Mouse (Mus musculus): ENCODE measurements around the gene Rpl10l. TPM values are rescaled to one million over a fixed set of nuclear protein-coding genes. Genes with fewer than 3 reads are reported as not detected.

Gene Rpl10l
- total and polyA plus RNA-seq, 3 experiments = not detected

DNA sequence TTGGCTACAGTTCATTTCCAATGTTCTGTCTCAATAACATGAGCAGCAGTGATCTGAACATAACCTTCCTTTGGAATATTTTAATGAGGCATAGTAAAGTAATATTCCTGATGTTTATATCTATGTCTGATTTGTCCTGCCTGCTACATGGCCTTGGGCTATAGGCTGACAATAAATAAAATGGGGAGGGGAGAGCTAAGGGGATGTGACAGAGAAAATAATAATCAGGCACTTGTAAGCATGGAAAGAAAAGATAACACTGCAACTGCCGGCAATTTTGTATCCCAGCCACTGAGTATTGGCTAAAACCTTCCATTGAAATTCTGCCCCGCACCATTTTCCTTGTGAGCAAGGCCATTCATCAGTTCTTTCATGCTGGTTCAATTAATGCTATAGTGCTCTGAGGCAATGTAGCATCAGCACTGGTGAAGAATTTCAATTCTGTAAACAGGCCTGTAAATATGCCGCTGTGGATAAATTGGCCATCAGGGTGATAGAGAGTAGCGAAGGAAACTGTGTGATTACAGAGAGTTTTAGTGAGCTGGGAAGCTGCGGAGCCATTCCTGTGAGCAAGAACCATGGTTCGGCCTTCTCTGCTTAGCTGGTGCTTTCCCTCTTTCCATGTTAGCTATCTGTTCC lies 38.6 kb downstream of the Rpl10l start:
- in situ Hi-C loops (cut with MboI; ENCODE audit: low pct_ligation_motif_present, low pct_unique_long_range_greater_than_20kb, low sequenced_read_pairs) = no loop called here
- Histone ChIP-seq H3K27me3 (replicated peaks) (no peaks in the 10 kb centered on the region), H3K4me2 (ENCODE audit: insufficient read depth, low read depth, poor library complexity, severe bottlenecking) (no peak overlapping the region), H3K4me3 (replicated peaks in 1 of 3; ENCODE audit: low read depth in 2 of 3, low read length in 2 of 3, poor library complexity in 1 of 3) (no peak overlapping the region), H3K79me2 (replicated peaks; ENCODE audit: control insufficient read depth, extremely low read depth, insufficient read depth, poor library complexity, severe bottlenecking) (no peaks in the 10 kb centered on the region), H3K27ac (ENCODE audit: insufficient read depth, low read depth) (no peak overlapping the region), H3K4me1 (ENCODE audit: control insufficient read depth in 1 of 2, insufficient read depth in 2 of 2) (no peaks in the 10 kb centered on the region), H3K36me3 (replicated peaks in 1 of 2; ENCODE audit: control insufficient read depth in 1 of 2, insufficient read depth in 1 of 2, low read length in 1 of 2) (no peaks in the 10 kb centered on the region), H3K9ac (ENCODE audit: insufficient read depth, low read depth) (no peak overlapping the region), H3K9me3 (replicated peaks; ENCODE audit: low read length) (peaks cover 2% of the 10 kb centered on the region)
- dilution Hi-C loops (cut with MboI; ENCODE audit: extremely low pct_ligation_motif_present, extremely low pct_unique_long_range_greater_than_20kb, low sequenced_read_pairs) = no loop called here
- DNase-seq (ENCODE audit: extremely low read depth) = no peak
- TF ChIP-seq SMC3 (IDR thresholded peaks at IDR 0.05; ENCODE audit: low read depth, low read length) = no peak
- TF ChIP-seq BHLHE40 (IDR thresholded peaks at IDR 0.05; ENCODE audit: low read depth, low read length) = no peak
- no peak for TF ChIP-seq CTCF (conservative IDR thresholded peaks at IDR 0.05 in 1 of 2, IDR thresholded peaks at IDR 0.05 in 1 of 2; ENCODE audit: low read depth in 2 of 2, low read length in 2 of 2)
- TF ChIP-seq IRF4 (IDR thresholded peaks at IDR 0.05; ENCODE audit: low read depth, low read length) = no peak
- no peak for TF ChIP-seq EP300 (IDR thresholded peaks at IDR 0.05; ENCODE audit: low read length)
- no peak for TF ChIP-seq NRF1 (IDR thresholded peaks at IDR 0.05; ENCODE audit: low read depth, low read length)
- no peak for TF ChIP-seq KAT2A (IDR thresholded peaks at IDR 0.05; ENCODE audit: insufficient replicate concordance, low read length)
- no peak for TF ChIP-seq RAD21 (IDR thresholded peaks at IDR 0.05; ENCODE audit: low read depth, low read length)
- TF ChIP-seq ETS1 (conservative IDR thresholded peaks at IDR 0.05; ENCODE audit: low read depth, low read length) = no peak
- no peak for TF ChIP-seq USF2 (conservative IDR thresholded peaks at IDR 0.05; ENCODE audit: low read depth, low read length)
- no peak for TF ChIP-seq MXI1 (IDR thresholded peaks at IDR 0.05; ENCODE audit: low read depth, low read length)
- no peak for TF ChIP-seq USF1 (IDR thresholded peaks at IDR 0.05; ENCODE audit: low read depth, low read length)

DNA sequence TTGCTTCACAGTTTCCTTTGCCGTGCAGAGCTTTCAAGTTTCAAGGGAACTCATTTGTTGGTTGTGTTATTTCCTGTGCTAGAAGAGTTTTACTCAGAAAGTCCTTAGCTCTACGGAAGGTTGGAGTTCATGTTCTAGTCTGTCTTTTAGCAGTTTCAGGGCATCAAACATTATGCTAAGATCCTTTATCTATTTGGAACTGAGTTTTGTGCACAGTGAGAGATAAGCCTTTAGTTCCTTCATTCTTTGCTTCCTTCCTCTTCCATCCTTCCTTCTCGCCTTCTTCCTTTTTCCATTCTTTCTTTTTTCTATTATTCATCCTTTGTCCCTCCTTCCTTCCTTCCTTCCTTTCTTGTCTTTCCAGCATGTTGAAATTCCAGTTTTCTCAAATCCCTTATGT lies 50.0 kb downstream of the Rpl10l start:
- no peak overlapping the region for H3K4me3 ChIP-seq (replicated peaks in 1 of 3; ENCODE audit: low read depth in 2 of 3, low read length in 2 of 3, poor library complexity in 1 of 3)
- no peak overlapping the region for H3K4me2 ChIP-seq (ENCODE audit: insufficient read depth, low read depth, poor library complexity, severe bottlenecking)
- no peak for TF ChIP-seq ZC3H11A (IDR thresholded peaks at IDR 0.05; ENCODE audit: low read depth, low read length)
- TF ChIP-seq ETS1 (conservative IDR thresholded peaks at IDR 0.05; ENCODE audit: low read depth, low read length) = no peak
- no peak for TF ChIP-seq SIN3A (IDR thresholded peaks at IDR 0.05; ENCODE audit: low read length)
- no peak for TF ChIP-seq ZMIZ1 (IDR thresholded peaks at IDR 0.05; ENCODE audit: low read depth, low read length)
- no peak for TF ChIP-seq MAZ (IDR thresholded peaks at IDR 0.05; ENCODE audit: low read depth, low read length)
- TF ChIP-seq MEF2A (IDR thresholded peaks at IDR 0.05; ENCODE audit: borderline replicate concordance, low read depth, low read length) = no peak
- TF ChIP-seq MAX (IDR thresholded peaks at IDR 0.05; ENCODE audit: low read length) = no peak
- no peak for TF ChIP-seq ELF1 (IDR thresholded peaks at IDR 0.05; ENCODE audit: low read depth, low read length)
- TF ChIP-seq USF1 (IDR thresholded peaks at IDR 0.05; ENCODE audit: low read depth, low read length) = no peak
- TF ChIP-seq JUND (conservative IDR thresholded peaks at IDR 0.05; ENCODE audit: low read depth, low read length) = no peak
- no peak for TF ChIP-seq SMC3 (IDR thresholded peaks at IDR 0.05; ENCODE audit: low read depth, low read length)
- H3K9me3 ChIP-seq (replicated peaks; ENCODE audit: low read length) = no peaks in the 10 kb centered on the region
- H3K79me2 ChIP-seq (replicated peaks; ENCODE audit: control insufficient read depth, extremely low read depth, insufficient read depth, poor library complexity, severe bottlenecking) = no peaks in the 10 kb centered on the region
- no peak overlapping the region for H3K27ac ChIP-seq (ENCODE audit: insufficient read depth, low read depth)
- no peaks in the 10 kb centered on the region for H3K4me1 ChIP-seq (ENCODE audit: control insufficient read depth in 1 of 2, insufficient read depth in 2 of 2)
- no peak for DNase-seq (ENCODE audit: extremely low read depth)
- H3K36me3 ChIP-seq (replicated peaks in 1 of 2; ENCODE audit: control insufficient read depth in 1 of 2, insufficient read depth in 1 of 2, low read length in 1 of 2) = no peaks in the 10 kb centered on the region
- H3K9ac ChIP-seq (ENCODE audit: insufficient read depth, low read depth) = no peak overlapping the region
- in situ Hi-C loops (cut with MboI; ENCODE audit: low pct_ligation_motif_present, low pct_unique_long_range_greater_than_20kb, low sequenced_read_pairs) = no loop called here
- dilution Hi-C loops (cut with MboI; ENCODE audit: extremely low pct_ligation_motif_present, extremely low pct_unique_long_range_greater_than_20kb, low sequenced_read_pairs) = no loop called here
- no peaks in the 10 kb centered on the region for H3K27me3 ChIP-seq (replicated peaks)

Data from CH12.LX (cell line).